Mouse (Mus musculus) hematopoietic stem cell, adult 5-6 weeks (primary cell): ENCODE data around the gene Gm10318. TPM values are rescaled to one million over a fixed set of nuclear protein-coding genes. Genes with fewer than 3 reads are reported as not detected.

ENCODE experiments used
- ATAC-seq, 2 experiments: fragments of 125-278 bp in 1 of 2; replicated peaks in 1 of 2; 2 replicates each; pipeline ENCODE4 v1.8.0; 2016 to 2017; ENCODE audit warnings: inconsistent platforms in 2 of 2, mild to moderate bottlenecking in 2 of 2, moderate number of reproducible peaks in 2 of 2, low read depth in 1 of 2, moderate TSS enrichment in 1 of 2; ENCODE audit not compliant: low FRiP score in 2 of 2, poor library complexity in 2 of 2, severe bottlenecking in 2 of 2, insufficient read depth in 1 of 2, low TSS enrichment in 1 of 2
- total RNA-seq: library from RNA; stranded (forward); fragments of 172-1452, 232-1000 nt; gene quantifications from 2 replicates; pipeline ENCODE4 v1.2.3, GENCODE M21; 2017

The Gm10318 gene
- not detected in 2 replicates for total RNA-seq

DNA sequence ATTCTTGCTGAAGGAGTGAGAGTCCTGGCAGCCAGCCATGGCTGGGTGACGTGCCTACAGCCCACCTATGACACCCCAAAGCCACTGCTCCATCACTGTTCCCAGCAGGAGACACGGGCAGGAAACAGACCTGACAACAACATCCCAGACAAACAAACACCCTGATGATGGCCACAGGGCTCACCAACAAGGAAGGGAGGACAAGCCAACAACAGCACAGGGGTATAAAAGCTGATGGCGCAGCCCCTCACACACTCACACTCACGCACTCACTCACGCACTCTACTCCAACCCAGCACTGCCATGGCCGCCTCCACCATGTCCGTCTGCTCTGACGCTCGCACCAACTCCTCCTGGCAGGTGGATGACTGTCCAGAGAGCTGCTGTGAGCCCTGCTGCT is at the start of gene Gm10318:
Gm10318 (plus strand) TSS at position 301 of the 400 bp plus-strand sequence.
- ATAC-seq, result no peak

DNA sequence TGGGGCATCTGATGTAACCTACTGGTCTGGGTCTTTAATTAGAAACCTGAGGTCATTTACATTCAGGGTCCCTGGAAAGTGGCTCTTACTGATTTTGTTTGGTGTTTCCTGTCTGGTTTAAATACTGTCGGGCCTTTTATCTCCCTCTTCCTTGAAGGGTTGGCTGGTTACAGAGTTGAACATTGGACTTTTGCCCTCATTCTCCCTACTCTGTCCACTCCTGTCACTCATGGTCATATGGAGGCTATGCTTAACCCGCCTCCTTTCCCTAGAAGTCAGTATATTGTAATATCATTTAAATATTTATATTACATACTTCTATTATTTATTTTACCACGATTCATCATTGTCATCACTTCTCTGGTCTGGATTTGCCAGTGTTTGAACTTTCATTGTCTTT is 48.6 kb upstream of the Gm10318 start:
- no peak for ATAC-seq

DNA sequence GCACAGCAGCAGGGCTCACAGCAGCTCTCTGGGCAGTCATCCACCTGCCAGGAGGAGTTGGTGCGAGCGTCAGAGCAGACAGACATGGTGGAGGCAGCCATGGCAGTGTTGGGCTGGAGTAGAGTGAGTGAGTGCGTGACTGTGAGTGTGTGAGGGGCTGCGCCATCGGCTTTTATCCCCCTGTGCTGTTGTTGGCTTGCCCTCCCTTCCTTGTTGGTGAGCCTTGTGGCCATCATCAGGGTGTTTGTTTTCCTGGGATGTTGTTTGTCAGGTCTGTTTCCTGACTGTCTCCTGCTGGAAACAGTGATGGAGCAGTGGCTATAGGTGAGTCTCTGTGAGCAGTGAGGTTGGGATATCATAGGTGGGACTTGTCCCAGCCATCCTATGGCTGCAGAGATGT is 40.9 kb upstream of the Gm10318 start, which contains the start of gene Gm9507:
Gm9507 (minus strand) TSS at position 101 of the 400 bp plus-strand sequence.
- no peak for ATAC-seq

DNA sequence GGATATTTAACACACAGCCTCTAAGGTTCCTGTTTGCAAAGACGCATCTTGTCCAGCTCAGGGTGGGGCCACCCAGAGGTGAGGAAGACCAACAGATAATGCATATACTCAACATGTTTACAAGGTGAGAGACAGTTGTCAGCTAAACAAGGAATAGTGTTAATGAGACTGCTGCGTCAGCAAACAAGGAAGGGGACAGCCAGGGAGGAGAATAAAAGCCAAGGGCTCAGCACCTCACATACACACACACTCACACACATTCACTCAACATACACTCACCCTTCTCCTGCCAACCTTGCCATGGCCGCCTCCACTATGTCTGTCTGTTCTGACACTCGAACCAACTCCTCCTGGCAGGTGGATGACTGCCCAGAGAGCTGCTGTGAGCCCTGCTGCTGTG is 38.3 kb upstream of the Gm10318 start, which contains the start of gene Gm2696:
Gm2696 (plus strand) TSS at position 301 of the 400 bp plus-strand sequence.
- ATAC-seq, result no peak

DNA sequence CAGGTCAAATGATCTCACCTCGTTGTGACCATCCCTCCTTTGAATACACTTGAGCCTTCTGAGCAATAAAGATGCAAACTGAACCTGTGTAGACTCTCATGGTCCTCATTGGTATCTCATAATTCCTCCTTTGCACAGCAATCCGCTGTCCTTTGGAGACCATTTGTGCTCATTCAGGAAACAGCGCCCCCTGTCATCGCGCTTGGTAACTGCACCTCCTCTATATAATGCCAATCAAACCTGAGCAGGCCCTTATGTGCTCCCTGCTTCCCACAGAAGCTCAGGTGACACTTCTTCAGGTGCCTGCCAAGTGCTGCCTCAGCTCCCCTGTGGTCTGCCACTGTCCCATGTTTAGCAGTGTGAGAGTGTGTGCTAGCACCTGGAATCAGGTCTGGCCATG is 37.1 kb upstream of the Gm10318 start:
- peak in 1 of 2 experiments; percentile 32; a peak in 1 of 4 replicates for ATAC-seq

DNA sequence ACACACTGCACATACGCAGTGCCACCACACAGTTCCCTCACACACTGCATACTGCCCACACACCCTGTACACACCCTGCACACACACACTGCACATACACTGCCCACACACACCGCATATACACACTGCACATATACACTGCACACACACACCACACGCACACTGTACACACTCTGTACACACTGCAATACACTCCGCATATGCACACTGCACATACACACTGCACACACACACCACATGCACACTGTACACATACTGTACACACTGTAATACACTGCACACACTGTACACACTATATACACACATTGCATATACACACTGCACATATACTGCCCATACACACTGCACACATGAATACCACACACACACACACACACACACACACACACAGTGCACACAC is 34.1 kb upstream of the Gm10318 start:
- no peak for ATAC-seq

DNA sequence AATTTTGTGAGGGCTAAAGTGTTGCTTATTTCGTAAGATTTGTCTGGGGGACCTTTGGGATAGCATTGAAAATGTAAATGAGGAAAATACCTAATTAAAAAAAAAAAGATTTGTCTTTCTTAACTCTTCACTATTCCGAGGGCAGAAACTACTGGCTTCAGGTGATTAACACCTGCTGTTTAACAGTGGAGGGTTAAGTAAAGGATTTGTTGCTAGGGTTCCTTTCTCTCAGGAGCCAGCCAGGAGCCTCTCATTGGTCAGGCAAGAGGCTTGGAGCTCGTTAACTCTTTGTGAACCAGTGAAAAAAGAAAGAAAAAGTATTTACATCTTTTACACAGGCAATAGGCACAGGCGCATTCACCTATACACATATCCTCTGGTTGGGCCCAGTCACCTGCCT is 33.5 kb upstream of the Gm10318 start:
- ATAC-seq, result no peak

DNA sequence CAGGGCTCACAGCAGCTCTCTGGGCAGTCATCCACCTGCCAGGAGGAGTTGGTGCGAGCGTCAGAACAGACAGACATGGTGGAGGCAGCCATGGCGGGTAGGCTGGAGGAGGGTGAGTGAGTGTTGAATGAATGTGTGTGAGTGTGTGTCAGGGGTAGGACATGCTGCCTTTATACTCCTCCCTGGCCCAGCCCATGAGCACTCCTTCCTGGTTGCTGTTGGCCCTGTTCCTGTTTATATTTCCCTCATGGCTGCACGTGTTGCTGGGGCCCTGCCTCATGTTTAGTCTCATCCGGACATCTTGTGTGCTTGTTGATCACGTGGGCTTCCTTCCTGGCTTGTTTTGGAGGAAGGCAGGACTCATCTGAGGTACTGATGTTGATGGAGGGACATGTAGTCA is 25.7 kb upstream of the Gm10318 start, which contains the start of gene Krtap10-4:
Krtap10-4 (minus strand) TSS at position 145 of the 400 bp plus-strand sequence.
- no peak for ATAC-seq

DNA sequence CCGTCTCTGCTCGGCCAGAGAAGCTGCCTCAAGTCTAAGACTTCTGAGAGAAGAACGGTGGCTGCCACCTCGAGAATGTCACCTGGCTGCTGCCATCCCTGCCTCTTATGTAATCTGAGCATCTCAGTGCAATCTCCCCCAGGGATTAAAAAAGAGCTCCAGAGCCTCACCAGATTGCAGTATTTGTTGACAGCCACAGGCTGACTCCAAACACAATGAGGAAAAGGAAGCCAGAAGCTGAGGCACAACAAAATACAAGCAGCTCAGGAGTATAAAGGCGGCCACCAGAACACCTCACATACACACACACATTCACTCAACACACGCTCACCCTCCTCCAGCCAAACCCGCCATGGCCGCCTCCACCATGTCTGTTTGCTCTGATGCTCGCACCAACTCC is 17.0 kb upstream of the Gm10318 start, which contains the start of gene Krtap10-10:
Krtap10-10 (plus strand) TSS at position 301 of the 400 bp plus-strand sequence.
- no peak for ATAC-seq

DNA sequence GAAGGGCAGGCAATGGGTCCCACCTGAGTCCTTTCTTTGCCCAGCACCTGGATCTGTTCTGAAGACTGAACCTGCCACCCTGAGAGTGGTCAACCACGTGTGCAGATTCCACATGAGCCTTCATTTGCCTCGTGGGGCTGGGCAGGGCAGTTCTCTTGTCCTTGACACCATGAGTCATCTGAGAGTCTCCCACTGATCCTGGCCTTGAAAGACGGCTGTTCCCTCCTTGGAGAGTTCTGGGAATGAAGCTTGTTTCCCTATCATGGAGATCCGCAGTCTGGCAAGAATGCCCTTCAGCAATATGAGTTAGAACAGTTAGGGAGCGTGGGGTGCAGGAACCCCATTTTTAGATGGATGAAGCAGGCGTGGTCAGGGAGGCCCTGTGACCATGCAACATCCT is 13.7 kb upstream of the Gm10318 start:
- ATAC-seq, result no peak

DNA sequence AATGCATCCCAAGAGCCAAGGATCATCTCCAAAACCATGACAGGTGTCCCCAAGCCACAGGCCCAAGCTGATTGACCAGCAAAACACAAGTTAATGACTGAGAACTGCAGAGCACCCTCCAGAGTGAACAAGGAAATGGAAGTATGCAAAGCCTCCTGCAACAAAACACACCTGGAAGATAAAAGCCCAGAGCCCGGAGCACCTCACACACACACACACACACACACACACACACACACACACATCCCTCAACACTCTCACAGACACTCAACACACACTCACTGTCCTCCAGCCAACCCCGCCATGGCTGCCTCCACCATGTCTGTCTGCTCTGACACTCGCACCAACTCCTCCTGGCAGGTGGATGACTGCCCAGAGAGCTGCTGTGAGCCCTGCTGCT is 6.2 kb upstream of the Gm10318 start, which contains the start of gene Gm36176:
Gm36176 (plus strand) TSS at position 301 of the 400 bp plus-strand sequence.
- ATAC-seq, result no peak

DNA sequence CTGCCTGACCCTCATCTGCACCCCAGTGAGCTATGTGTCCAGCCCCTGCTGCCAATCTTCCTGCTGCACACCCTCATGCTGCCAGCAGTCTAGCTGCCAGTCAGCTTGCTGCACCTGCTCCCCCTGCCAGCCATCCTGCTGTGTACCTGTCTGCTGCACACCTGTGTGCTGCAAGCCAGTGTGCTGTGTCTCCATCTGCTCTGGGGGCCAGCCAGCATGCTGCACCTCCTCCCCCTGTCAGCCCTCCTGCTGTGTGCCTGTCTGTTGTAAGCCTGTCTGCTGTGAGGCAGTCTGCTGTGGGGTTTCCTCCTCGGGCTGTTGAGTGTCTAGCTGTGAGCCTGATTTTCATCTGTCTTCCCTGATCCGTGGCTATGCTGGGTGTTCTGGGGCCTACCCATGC is 5.7 kb upstream of the Gm10318 start:
- ATAC-seq, result no peak

DNA sequence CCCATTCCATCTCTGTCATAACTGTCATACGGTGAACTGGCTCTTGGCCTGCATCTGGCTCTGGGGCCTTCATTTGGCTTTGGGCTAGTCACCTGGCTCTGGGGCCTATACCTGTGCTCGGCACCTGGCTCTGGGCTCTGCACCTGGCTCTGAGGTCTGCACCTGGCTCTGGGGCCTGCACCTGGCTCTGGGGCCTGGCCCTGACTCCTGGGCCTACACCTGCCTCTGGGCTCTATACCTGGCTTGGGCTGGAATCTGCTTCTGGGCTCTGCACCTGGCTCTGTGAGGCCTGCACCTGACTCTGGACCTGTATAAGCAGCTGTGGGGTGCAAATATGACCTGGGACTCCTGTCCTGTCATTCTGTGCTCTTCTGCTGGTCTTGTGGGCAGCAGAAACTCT is 5.1 kb upstream of the Gm10318 start:
- ATAC-seq, result no peak

DNA sequence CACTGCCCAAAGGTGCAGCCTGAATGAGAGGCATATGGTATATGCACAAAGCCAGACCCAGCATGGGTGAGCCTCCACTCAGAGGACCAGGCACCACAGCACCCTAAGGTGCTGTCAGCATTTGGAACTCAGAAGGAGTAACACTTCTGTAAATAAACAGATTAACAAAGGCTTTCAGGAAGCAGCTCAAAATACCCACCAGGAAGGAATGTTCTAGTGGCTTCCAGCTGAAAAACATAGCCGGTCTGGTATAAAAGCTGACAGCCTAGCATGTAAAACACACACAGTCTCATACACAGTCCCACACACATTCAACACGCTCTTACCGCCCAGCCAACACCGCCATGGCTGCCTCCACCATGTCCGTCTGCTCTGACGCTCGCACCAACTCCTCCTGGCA is 9.0 kb downstream of the Gm10318 start, which contains the start of gene Gm3285:
Gm3285 (plus strand) TSS at position 301 of the 400 bp plus-strand sequence.
- ATAC-seq, result no peak

DNA sequence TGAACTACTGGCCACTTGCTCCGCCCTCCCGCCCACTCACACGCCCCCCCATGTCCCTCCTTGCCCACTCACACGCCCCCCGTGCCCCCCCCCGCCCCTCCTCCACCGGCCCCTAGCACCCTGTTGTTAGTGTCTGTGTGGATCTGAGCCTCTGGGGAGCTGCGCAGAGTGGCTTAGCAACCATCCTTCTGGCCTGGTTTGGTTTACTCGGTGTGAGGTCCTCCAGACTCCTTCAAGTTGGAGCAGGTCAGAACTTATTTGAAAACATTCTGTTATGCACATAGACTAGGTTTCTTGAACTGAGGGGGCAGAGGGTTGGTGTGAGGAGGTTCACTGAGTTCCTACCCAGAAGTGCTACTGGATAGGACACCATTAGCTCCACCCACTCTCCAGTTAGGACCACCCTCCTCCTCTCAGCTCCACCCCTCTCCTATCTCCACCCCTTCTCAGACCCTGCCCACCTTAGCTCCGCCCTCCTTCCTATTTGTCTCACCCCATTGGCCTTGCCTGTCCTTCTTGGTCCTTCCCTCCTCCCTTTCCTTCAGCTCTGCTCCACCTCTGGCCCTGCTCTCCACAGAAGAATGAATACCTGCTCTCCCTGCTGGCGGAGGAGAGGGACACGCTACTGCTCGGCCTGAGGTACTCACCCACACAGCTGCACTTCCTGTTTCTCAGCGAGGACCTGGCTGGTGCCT is 11.6 kb downstream of the Gm10318 start:
- peak; percentile 97 to 98 for ATAC-seq

DNA sequence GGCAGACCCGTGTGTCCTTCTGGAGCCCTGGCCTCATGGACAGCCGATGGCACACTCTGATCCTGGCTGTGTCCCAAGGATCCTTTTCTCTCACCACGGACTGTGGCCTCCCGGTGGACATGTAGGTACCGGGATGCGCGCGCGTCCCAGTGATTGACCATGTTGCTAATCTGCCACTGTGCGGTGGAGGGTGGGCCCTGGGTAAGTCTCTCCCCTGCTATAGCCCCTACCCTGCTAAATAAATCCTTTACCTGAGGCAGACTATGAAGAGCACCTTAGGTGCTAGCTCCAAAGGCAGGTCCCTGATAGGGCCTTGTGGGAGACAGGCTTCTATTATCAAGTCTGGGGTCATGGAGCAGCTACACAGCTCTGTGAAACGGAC is 12.1 kb downstream of the Gm10318 start:
- no peak for ATAC-seq

DNA sequence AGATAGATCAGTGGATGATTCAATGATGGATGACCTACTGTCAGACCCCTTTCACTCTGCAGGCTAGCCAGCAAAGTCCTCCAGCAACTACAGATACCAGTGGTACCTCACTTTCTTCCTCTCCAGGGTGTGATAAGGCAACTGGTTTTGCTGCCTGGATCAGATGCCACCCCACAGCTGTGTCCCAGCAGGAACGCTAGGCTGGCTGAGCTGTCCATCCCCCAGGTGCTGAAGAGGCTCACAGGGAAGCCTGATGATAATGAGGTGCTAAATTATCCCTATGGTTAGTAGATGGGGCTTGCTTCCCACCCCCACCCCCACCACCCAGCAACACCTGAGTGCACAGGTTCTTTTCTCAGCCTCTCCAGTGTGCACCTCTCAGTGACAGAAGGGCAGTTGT is 14.9 kb downstream of the Gm10318 start:
- ATAC-seq, result no peak

DNA sequence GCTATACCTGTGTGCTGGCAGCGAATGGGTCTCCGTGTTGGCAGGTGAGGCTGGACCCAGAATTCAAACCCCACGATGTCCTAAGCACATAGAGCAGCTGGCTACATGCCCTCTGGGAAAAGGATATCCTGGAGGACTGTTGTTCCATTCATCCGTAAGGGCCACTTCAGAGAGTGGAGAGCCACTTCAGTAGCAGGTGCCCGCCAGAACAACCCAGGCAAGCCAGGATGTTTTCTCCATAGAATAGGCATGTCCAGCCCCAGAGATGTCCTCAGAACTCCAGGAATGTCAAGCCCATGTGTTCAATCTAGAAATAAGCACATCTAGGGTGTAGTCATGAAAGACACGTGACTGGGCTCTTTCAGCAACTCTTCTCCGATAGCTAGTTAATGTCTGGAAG is 17.0 kb downstream of the Gm10318 start:
- no peak for ATAC-seq

DNA sequence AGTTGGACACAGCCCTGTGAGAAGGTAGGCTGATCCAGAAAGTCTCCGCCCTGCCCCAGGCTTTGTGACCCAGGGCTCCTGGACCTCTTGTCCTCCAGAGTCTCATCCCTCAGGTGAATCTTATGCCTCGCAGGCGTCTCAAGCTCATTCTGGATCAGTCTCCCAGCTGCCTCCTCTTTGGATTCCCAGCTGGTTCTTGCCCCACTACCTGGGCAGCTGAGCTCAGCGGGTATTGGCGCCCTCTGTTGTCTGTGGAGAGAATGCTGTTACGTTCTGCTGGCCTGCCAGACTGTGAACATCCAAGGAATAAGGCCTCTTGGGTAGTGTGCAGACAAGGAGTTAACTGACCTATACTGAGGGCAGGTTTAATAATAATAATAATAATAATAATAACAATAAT is 26.3 kb downstream of the Gm10318 start:
- ATAC-seq, result no peak
